Mouse (Mus musculus) megakaryocyte, embryonic 14.5 days (primary cell): ENCODE data around the gene Tmtc1. TPM values are rescaled to one million over a fixed set of nuclear protein-coding genes. Genes with fewer than 3 reads are reported as not detected.

ENCODE experiments used
- H3K27me3 ChIP-seq: replicated peaks from 2 replicates; pipeline ENCODE3; 2012; ENCODE audit warnings: inconsistent platforms
- H3K36me3 ChIP-seq: replicated peaks from 2 replicates; pipeline ENCODE3; 2012; ENCODE audit warnings: low read length, inconsistent platforms, mixed read lengths
- H3K4me1 ChIP-seq: 2 replicates; pipeline ENCODE4 v1.6.1; 2012; ENCODE audit warnings: inconsistent platforms
- H3K4me3 ChIP-seq: replicated peaks from 2 replicates; pipeline ENCODE3; 2012; ENCODE audit warnings: moderate library complexity, mild to moderate bottlenecking, inconsistent platforms
- H3K9me3 ChIP-seq: 2 replicates; pipeline ENCODE4 v1.6.1; 2012; ENCODE audit warnings: inconsistent platforms
- FLI1 ChIP-seq: IDR thresholded peaks from 2 replicates; pipeline ENCODE4 v1.6.1; 2012; ENCODE audit warnings: low read length, inconsistent platforms, mixed read lengths
- GATA1 ChIP-seq: IDR thresholded peaks from 3 replicates; pipeline ENCODE4 v1.6.1; 2012; ENCODE audit warnings: mixed read lengths, low read length, inconsistent platforms, borderline replicate concordance
- polyA plus RNA-seq: library from polyadenylated mRNA; stranded (reverse); fragments of >175 nt; gene quantifications from 2 replicates; pipeline ENCODE4 v1.2.3, GENCODE M21; 2012; ENCODE audit warnings: low replicate concordance; ENCODE audit not compliant: insufficient read depth

Gene Tmtc1
- polyA plus RNA-seq, 1 experiment: not detected

DNA sequence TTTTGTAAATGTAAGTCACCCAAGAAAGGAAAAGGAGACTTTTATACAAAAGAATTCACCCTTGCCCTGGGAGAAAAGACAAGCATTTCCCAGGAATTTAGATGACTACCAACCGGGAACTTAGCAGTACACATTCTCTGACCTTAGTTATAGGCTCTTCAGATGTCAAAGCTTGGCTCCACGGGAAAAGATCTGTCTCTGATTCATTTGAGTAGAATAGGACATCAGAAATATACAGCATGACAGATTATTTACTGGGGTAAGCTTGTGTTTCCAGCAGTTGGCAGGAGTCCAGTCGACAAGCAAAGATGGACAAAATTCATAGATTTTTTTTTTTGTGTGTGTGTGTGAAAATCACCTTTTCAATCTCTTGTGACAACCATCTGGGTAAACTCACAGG, 15.4 kb upstream of the Tmtc1 start:
- H3K36me3 ChIP-seq: no peaks in the 10 kb centered on the region
- H3K4me3 ChIP-seq: no peak overlapping the region
- H3K4me1 ChIP-seq: no peaks in the 10 kb centered on the region
- H3K9me3 ChIP-seq: peaks cover 16% of the 10 kb centered on the region
- H3K27me3 ChIP-seq: no peaks in the 10 kb centered on the region
- no peak for TF ChIP-seq FLI1
- TF ChIP-seq GATA1: no peak

DNA sequence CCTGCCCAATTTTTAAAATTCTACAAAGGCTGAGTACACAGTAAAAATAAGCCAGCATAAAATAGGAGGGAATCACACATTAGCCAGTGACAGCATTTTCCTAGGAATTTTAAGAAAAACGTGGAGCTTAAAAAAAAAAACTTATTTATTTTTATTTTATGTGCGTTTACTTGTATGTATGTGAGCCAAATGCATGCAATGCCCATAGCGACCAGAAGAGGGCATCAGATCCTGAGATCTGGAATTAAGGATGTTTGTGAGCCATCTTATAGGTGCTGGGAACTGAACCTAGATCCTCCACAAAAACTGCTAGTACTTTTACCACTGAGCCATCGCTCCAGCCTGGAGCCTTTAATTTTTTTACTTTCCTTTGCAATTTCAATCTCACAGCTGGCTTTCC, 11.3 kb upstream of the Tmtc1 start:
- Histone ChIP-seq H3K9me3 (peaks cover 23% of the 10 kb centered on the region), H3K36me3 (no peaks in the 10 kb centered on the region), H3K4me1 (no peaks in the 10 kb centered on the region), H3K27me3 (peaks cover 6% of the 10 kb centered on the region), H3K4me3 (no peak overlapping the region)
- no peak for TF ChIP-seq GATA1
- no peak for TF ChIP-seq FLI1

DNA sequence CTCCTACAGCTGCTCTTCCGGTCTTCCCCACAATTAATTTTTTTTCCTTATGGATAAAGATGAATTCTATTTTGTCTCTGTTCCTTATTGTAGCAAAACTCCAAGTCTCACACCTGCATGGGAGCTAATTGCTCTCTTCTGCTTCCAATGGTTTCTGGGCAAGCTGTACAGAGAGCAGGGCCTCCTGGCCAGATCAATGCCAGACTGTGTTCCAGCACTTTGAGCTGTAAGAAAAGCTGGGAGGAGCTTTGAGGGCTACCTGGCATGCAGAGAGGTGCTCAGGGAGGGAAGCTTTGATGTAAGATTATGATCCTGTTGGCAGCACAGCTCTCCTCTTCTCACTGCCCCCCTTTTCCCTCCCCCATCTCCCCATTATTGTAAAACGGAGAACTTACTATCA, 10.6 kb upstream of the Tmtc1 start:
- Histone ChIP-seq H3K4me3 (no peak overlapping the region), H3K9me3 (peaks cover 23% of the 10 kb centered on the region), H3K27me3 (peaks cover 6% of the 10 kb centered on the region), H3K36me3 (no peaks in the 10 kb centered on the region), H3K4me1 (no peaks in the 10 kb centered on the region)
- TF ChIP-seq FLI1: no peak
- no peak for TF ChIP-seq GATA1

DNA sequence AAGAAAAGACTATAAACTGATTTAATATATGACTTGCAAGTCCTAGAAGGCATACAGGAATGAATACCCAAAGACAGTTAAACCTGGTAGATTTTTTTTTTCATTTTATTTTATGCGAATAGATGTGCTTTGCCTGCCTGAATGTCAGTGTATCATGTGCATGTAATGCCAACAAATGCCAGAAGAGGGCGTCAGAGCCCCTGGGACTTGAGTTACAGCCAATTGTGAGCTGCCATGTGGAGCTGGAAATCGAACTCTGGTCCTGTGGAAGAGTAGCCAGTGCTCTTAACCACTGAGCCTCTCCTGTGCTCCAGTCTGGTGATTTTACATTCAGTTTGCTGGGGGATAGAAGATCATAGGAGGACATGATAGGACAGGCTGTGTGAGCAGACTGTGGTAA, 4.0 kb upstream of the Tmtc1 start:
- Histone ChIP-seq H3K4me1 (peaks cover 17% of the 10 kb centered on the region), H3K9me3 (peaks cover 14% of the 10 kb centered on the region), H3K4me3 (no peak overlapping the region), H3K27me3 (peaks cover 53% of the 10 kb centered on the region), H3K36me3 (no peaks in the 10 kb centered on the region)
- no peak for TF ChIP-seq GATA1
- no peak for TF ChIP-seq FLI1

DNA sequence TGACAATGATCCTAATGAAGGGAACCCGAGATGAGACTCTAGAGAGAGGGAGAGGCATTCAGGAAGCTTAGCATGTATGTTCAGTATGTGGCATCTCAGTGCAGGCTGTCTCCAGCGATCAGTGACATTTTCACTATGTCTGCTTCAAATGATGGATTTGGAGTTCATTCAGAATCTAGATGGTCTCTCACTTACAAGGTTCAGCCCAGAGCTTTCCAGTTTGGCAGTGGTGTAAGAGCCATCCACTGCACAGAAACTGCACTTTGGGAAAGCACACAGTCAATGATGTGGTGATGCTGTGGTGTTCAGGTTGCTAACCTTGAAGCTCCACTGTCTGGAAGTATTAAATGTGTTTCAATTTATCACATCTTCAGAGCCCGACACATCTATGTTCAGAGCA, 1.9 kb upstream of the Tmtc1 start:
- Histone ChIP-seq H3K4me3 (no peak overlapping the region), H3K27me3 (peaks cover 69% of the 10 kb centered on the region), H3K4me1 (peaks cover 25% of the 10 kb centered on the region), H3K36me3 (no peaks in the 10 kb centered on the region), H3K9me3 (peaks cover 10% of the 10 kb centered on the region)
- no peak for TF ChIP-seq GATA1
- no peak for TF ChIP-seq FLI1

DNA sequence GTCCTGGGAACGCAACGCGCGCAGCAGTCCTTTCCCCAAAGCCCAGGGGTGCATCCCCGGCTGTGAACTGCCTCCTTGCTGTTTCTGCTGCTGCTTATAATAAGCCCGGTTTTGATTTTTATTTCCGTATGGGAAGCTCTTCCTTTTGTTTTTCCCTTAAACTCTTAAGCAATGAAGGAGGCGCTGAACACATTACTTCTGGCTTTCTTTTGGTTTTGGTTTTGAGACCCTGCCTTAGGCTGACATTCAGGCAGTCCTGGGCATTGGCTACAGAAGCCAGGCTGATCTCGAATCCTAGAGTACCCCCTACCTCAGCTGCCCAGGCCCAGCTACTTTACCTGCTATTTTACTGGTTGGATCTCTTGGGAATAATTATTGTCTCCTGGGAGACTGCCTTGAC, 607 bp upstream of the Tmtc1 start:
- peaks cover 10% of the 10 kb centered on the region for H3K9me3 ChIP-seq
- H3K36me3 ChIP-seq: no peaks in the 10 kb centered on the region
- H3K4me3 ChIP-seq: peak overlapping the region; percentile 88
- TF ChIP-seq FLI1 (no peak), GATA1 (no peak)
- H3K27me3 ChIP-seq: peaks cover 79% of the 10 kb centered on the region
- H3K4me1 ChIP-seq: peaks cover 25% of the 10 kb centered on the region

DNA sequence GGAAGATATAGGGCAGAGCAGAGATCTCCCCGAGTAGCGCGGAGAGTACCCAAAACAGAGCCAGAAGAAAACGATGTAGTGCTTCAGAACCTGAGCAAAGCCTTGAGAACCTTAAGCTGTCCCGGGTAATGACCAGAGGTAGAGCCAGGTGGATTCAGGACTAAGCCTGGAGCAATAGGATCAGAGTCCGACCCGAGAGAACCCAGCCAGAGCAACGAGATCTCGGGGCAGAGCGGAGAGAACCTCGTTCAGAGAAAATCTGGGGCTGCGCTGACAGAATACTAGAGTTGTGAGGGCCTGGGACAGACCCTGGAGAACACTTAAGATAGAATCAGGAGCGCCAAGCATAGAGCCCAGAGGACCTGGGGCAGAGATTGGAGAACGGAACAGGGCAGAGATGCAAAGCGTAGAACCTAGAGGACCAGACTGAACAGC, 881 bp downstream of the Tmtc1 start:
- TF ChIP-seq GATA1: no peak
- TF ChIP-seq FLI1: no peak

DNA sequence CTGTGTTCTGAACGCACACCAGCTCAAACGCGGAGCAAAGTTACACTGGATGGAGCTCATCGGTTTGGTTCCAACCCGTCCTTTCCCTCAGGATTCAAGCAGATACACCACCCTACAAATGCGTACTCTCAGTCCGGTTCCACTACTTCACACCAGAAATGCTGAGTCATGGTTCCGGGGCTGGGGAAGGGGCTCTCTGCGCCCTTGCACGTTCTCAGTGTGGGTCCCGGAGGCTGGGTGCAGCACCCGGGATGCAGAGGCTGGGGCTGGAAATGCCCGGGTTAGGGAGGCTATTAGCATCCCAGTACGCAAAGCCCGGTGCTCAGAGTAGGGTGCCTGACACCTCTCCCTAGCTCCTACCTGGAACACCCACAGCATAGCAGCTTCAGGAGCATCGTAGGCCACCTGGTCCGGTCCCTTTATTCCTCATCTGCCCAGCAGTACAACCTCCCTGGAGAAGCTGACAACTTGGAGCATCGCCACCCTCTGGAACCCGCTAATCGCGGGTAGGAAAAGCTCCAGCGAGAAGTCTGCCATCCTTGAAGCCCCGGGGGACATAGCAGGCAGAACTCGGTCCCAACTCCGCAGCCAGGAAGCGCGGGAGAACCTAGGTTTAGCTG, 1.4 kb downstream of the Tmtc1 start:
- H3K36me3 ChIP-seq: no peaks in the 10 kb centered on the region
- H3K4me3 ChIP-seq: peak overlapping the region; percentile 23
- no peak for TF ChIP-seq GATA1
- no peak for TF ChIP-seq FLI1
- peaks cover 25% of the 10 kb centered on the region for H3K4me1 ChIP-seq
- H3K9me3 ChIP-seq: no peaks in the 10 kb centered on the region
- H3K27me3 ChIP-seq: peaks cover 77% of the 10 kb centered on the region

More for the DNA sequence above, 881 bp downstream of the Tmtc1 start:
- H3K4me1 ChIP-seq: peaks cover 25% of the 10 kb centered on the region
- peaks cover 3% of the 10 kb centered on the region for H3K9me3 ChIP-seq
- peak overlapping the region; percentile 88 for H3K4me3 ChIP-seq
- H3K27me3 ChIP-seq: peaks cover 78% of the 10 kb centered on the region
- H3K36me3 ChIP-seq: no peaks in the 10 kb centered on the region

DNA sequence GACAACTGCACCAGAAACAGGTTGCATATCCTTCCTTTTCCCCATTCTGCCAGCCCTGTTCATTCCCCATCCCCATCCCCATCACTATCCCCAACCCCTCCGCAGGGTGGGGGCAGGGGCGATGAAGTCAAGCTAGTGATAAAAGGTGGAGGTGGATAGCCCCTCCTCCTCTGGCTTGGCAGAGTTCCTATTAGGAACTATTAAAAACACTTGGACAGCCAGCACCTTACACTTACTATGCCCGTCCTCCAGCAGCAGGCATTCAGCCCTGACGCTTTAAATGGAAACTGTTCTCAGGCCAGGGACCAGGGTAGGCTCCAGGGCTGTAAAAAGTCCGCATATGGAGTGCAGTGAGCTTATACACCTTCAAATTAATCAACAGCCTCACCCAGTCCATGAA, 2.3 kb downstream of the Tmtc1 start:
- Histone ChIP-seq H3K9me3 (no peaks in the 10 kb centered on the region), H3K27me3 (peaks cover 77% of the 10 kb centered on the region), H3K36me3 (no peaks in the 10 kb centered on the region), H3K4me3 (no peak overlapping the region), H3K4me1 (peaks cover 25% of the 10 kb centered on the region)
- no peak for TF ChIP-seq FLI1
- TF ChIP-seq GATA1: no peak

DNA sequence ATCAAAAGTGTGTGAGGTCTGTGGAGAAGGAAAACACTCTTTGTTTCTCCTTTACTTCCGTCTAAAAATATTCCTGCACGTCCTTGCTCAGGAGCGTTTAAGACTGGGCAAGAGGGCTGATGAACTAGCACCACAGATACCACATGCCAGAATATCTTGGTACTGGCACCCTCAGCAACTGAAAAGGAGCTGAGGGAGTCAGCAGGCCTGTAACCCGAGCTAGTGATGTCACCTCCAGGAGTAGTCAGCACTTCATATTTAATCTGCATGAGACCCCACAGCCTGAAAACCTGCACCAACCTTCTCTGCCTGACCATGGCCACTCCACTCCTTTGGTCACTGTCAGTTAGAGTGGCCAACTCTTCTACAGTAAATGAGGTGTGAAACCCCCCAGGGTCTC, 5.1 kb downstream of the Tmtc1 start:
- no peak overlapping the region for H3K4me3 ChIP-seq
- no peak for TF ChIP-seq FLI1
- TF ChIP-seq GATA1: no peak
- no peaks in the 10 kb centered on the region for H3K36me3 ChIP-seq
- peaks cover 24% of the 10 kb centered on the region for H3K4me1 ChIP-seq
- H3K9me3 ChIP-seq: no peaks in the 10 kb centered on the region
- peaks cover 55% of the 10 kb centered on the region for H3K27me3 ChIP-seq
